Mouse (Mus musculus) heart, embryonic 11.5 days (tissue): ENCODE measurements around the gene Obsl1. TPM values are rescaled to one million over a fixed set of nuclear protein-coding genes. Genes with fewer than 3 reads are reported as not detected.

Experiments
- ATAC-seq: fragments of 200-750 bp; cut with Nextera tagmentation; replicated peaks from 2 replicates; pipeline ENCODE4 v1.8.0; 2017; ENCODE audit warnings: moderate library complexity; ENCODE audit not compliant: insufficient number of reproducible peaks, low FRiP score, low TSS enrichment
- H3K27ac ChIP-seq: fragments of 300-500 bp; sonication (generic); 2 replicates; pipeline ENCODE4 v1.5.1; 2014; ENCODE audit warnings: mild to moderate bottlenecking, low read depth, low read length
- H3K27me3 ChIP-seq: fragments of 300-500 bp; sonication (generic); 2 replicates; pipeline ENCODE4 v1.6.1; 2014; ENCODE audit warnings: mild to moderate bottlenecking, low read length, mixed read lengths; ENCODE audit not compliant: control insufficient read depth, insufficient read depth
- H3K36me3 ChIP-seq: fragments of 300-500 bp; sonication (generic); 2 replicates; pipeline ENCODE4 v1.6.1; 2014; ENCODE audit warnings: mild to moderate bottlenecking, low read length, moderate library complexity, mixed read lengths; ENCODE audit not compliant: control insufficient read depth, insufficient read depth
- H3K4me1 ChIP-seq: fragments of 300-500 bp; sonication (generic); 2 replicates; pipeline ENCODE4 v1.6.1; 2014; ENCODE audit warnings: low read length; ENCODE audit not compliant: control insufficient read depth, insufficient read depth
- H3K4me2 ChIP-seq: fragments of 300-500 bp; sonication (generic); 2 replicates; pipeline ENCODE4 v1.6.1; 2014; ENCODE audit warnings: mild to moderate bottlenecking, moderate library complexity
- H3K4me3 ChIP-seq: fragments of 300-500 bp; sonication (generic); 2 replicates; pipeline ENCODE4 v1.5.1; 2014; ENCODE audit warnings: low read depth, low read length
- H3K9ac ChIP-seq: fragments of 300-500 bp; sonication (generic); 2 replicates; pipeline ENCODE4 v1.6.1; 2014; ENCODE audit warnings: mild to moderate bottlenecking, low read depth, low read length, moderate library complexity
- H3K9me3 ChIP-seq: fragments of 300-500 bp; sonication (generic); replicated peaks from 2 replicates; pipeline ENCODE4 v1.6.1; 2016; ENCODE audit warnings: low read length; ENCODE audit not compliant: control insufficient read depth
- WGBS: fragments of 180-500 bp; shearing (Covaris S2); extraction: QIAGEN DNeasy Blood & Tissue Kit; methylation state at CpG from one replicate; pipeline ENCODE4 v1.1.7; 2014; ENCODE audit not compliant: insufficient replicate concordance; 5-methylcytosine and 5-hydroxymethylcytosine counted together
- polyA plus RNA-seq: library from polyadenylated mRNA; unstranded; fragments of >200 nt; fragmentation: Nextera tagmentation; extraction: Ambion mirVana; gene quantifications from 2 replicates; pipeline ENCODE4 v1.2.1, GENCODE M21; 2014

Gene Obsl1
- polyA plus RNA-seq, 1 experiment from 2014 or later: 98.8 TPM

- ATAC-seq: no peak
- Histone ChIP-seq H3K4me2 (no peak overlapping the region), H3K27me3 (no peaks in the 10 kb centered on the region), H3K9me3 (no peaks in the 10 kb centered on the region), H3K4me1 (no peaks in the 10 kb centered on the region), H3K27ac (no peak overlapping the region), H3K9ac (no peak overlapping the region), H3K36me3 (peaks cover 6% of the 10 kb centered on the region; the same call in 1 of the 2 replicates), H3K4me3 (no peak overlapping the region)
- WGBS: 71% methylated on average over 4 of the region's 4 CpGs
Observed at GRCm38 (mm10) chr1:75530546-75530945, 24.3 kb upstream of the Obsl1 start.

DNA sequence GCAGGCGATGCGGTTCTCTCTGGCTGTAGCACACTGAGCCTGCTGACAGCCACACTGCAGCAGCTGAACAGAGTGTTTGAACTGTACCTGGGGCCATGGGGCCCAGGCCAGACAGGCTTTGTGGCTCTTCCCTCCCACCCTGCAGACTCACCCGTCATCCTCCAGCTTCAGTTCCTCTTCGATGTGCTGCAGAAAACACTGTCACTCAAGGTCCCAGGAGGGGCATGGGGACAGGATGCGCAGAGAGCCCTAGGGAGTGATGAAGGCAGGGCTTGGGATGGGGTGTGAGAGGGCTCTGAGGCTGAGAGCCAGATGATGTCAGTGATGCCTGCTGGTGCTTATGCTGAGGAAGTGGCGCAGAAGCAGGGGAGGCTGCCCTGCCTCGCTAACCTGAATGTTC, 18.4 kb upstream of the Obsl1 start:
- 87% methylated on average over 7 of the region's 7 CpGs for WGBS
- peaks cover 5% of the 10 kb centered on the region for H3K36me3 ChIP-seq
- H3K4me1 ChIP-seq: peaks cover 11% of the 10 kb centered on the region; the same call in 1 of the 2 replicates
- no peak overlapping the region for H3K4me3 ChIP-seq
- no peak for ATAC-seq
- no peak overlapping the region for H3K4me2 ChIP-seq
- no peak overlapping the region for H3K27ac ChIP-seq
- no peaks in the 10 kb centered on the region for H3K27me3 ChIP-seq
- no peak overlapping the region for H3K9ac ChIP-seq
- H3K9me3 ChIP-seq: no peaks in the 10 kb centered on the region

DNA sequence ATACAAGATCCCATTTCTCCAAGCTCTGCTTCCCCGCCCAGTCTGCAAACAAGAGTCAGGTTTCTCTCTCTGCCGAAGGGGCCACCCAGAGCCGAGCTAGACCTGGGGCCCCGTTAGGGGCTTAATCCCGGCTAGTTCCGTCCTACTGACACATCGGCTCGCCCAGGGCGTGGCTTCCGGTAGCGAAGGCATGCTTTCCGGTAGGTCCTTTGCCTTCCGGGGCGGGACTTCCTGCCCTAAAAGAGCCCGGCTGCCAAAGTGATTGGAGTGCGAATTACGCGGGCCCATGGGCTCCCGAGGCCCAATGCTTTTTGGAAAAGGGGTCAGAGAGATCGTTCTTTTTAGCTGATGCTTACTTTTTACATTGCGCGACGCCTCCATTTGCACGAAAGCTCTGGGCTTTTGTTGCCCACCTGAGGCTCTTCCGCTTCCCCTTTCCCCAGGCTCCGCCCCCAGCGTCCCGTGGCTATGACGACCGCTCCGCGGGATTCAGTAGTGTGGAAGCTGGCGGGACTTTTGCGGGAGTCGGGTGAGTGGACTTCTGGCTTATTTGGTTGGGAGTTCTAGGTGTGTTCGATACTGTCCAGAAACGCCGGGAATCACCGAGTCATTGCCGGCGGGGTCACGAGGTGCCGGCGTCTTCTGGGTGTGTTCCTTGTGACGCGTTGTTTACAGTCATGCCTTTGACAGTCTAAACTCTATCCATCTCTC, 15.2 kb upstream of the Obsl1 start, which contains the start of gene Stk11ip:
Gene Stk11ip (plus strand): TSS at position 209 of the 711 bp plus-strand sequence.
- Histone ChIP-seq H3K9ac (peak within 1 kb of the TSS; percentile 74), H3K36me3 (peaks cover 2% of the 10 kb centered on the region; the same call in 1 of the 2 replicates), H3K27me3 (no peaks in the 10 kb centered on the region), H3K4me1 (peaks cover 19% of the 10 kb centered on the region), H3K4me2 (peak within 1 kb of the TSS; percentile 83), H3K4me3 (peak within 1 kb of the TSS; percentile 74), H3K27ac (peak within 1 kb of the TSS; percentile 92), H3K9me3 (no peaks in the 10 kb centered on the region)
- under 1% methylated on average over 46 of the region's 46 CpGs for WGBS
- peak; percentile 96 for ATAC-seq

GRCm38 (mm10) chr1:75519576-75519975, 13.3 kb upstream of the Obsl1 start:
- Histone ChIP-seq H3K36me3 (no peaks in the 10 kb centered on the region; the same call in 1 of the 2 replicates), H3K4me2 (no peak overlapping the region), H3K4me3 (no peak overlapping the region), H3K27ac (peak overlapping the region; percentile 10), H3K4me1 (peaks cover 27% of the 10 kb centered on the region), H3K9ac (no peak overlapping the region), H3K9me3 (no peaks in the 10 kb centered on the region), H3K27me3 (no peaks in the 10 kb centered on the region)
- WGBS: 65% methylated on average over 5 of the region's 5 CpGs
- no peak for ATAC-seq

DNA sequence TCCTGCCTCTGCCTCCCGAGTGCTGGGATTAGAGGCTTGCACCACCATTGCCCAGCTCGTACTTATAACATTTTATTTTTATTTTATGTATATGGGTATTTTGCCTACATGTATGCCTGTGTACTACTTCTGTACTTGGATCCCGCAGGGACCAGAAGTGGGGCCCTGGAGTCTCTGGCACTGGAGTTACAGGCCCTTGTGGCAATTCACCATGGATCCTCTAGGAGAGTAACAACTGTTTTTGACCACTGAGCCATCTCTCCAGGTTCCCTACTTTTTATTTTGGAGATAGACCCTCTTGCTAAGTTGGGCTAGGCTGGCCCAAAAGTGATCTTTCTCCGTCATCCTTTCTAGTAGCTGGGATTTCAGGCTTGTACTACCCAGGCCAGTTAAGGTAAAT, 12.2 kb upstream of the Obsl1 start:
- no peaks in the 10 kb centered on the region for H3K27me3 ChIP-seq
- H3K9me3 ChIP-seq: no peaks in the 10 kb centered on the region
- no peak overlapping the region for H3K4me2 ChIP-seq
- no peak overlapping the region for H3K9ac ChIP-seq
- H3K27ac ChIP-seq: no peak overlapping the region
- no peak overlapping the region for H3K4me3 ChIP-seq
- H3K4me1 ChIP-seq: peaks cover 27% of the 10 kb centered on the region
- no peak for ATAC-seq
- WGBS: 88% methylated on average over 4 of the region's 4 CpGs
- no peaks in the 10 kb centered on the region for H3K36me3 ChIP-seq

- peaks cover 30% of the 10 kb centered on the region for H3K4me1 ChIP-seq
- H3K27ac ChIP-seq: no peak overlapping the region
Observed at GRCm38 (mm10) chr1:75517984-75518383, 11.7 kb upstream of the Obsl1 start.

GRCm38 (mm10) chr1:75516703-75517380, 10.6 kb upstream of the Obsl1 start:
- Histone ChIP-seq H3K4me3 (no peak overlapping the region), H3K9me3 (no peaks in the 10 kb centered on the region), H3K27me3 (no peaks in the 10 kb centered on the region), H3K4me2 (no peak overlapping the region), H3K4me1 (peaks cover 35% of the 10 kb centered on the region), H3K27ac (peak overlapping the region; percentile 66), H3K9ac (no peak overlapping the region), H3K36me3 (no peaks in the 10 kb centered on the region)
- 48% methylated on average over 15 of the region's 15 CpGs for WGBS
- ATAC-seq: no peak

More at GRCm38 (mm10) chr1:75517984-75518383, 11.7 kb upstream of the Obsl1 start:
- Histone ChIP-seq H3K4me3 (no peak overlapping the region), H3K4me2 (no peak overlapping the region), H3K9ac (no peak overlapping the region), H3K9me3 (no peaks in the 10 kb centered on the region), H3K36me3 (no peaks in the 10 kb centered on the region), H3K27me3 (no peaks in the 10 kb centered on the region)
- WGBS: 71% methylated on average over 3 of the region's 4 CpGs
- ATAC-seq: no peak

DNA sequence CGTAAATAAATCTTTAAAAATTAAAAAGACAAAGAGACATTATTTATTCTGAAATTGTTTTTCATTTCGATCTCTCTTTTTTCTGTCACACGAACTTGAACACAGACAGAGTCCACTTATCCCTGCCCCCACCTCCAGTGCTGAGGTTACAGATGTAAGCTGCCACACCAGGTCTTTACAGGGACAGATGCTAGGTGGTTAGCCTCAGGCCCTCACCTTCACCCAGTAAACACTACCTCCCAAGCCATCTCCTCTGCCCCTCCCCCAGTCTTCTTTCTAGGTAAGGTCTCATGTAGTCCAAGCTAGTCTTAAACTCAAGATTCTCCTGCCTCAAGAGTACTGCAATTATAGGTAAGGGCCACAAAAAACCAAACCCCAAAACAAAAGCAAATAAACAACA, 6.3 kb upstream of the Obsl1 start:
- ATAC-seq: no peak
- Histone ChIP-seq H3K9me3 (no peaks in the 10 kb centered on the region), H3K27ac (peak overlapping the region; percentile 86), H3K4me1 (peaks cover 57% of the 10 kb centered on the region), H3K4me3 (no peak overlapping the region), H3K27me3 (no peaks in the 10 kb centered on the region), H3K4me2 (no peak overlapping the region), H3K36me3 (no peaks in the 10 kb centered on the region), H3K9ac (no peak overlapping the region)
- WGBS: 78% methylated on average over 3 of the region's 3 CpGs
